Mouse (Mus musculus) olfactory bulb, adult 2 months (tissue): ENCODE data around the gene Zfp511. TPM values are rescaled to one million over a fixed set of nuclear protein-coding genes. Genes with fewer than 3 reads are reported as not detected.
A peak's percentile ranks its signal among the peaks of the same experiment; 100 is the strongest.

Source experiments
- H3K27ac ChIP-seq: fragments of 200-500 bp; 2 replicates; pipeline ENCODE4 v1.5.1; 2012; ENCODE audit warnings: low read depth, low read length; ENCODE audit not compliant: insufficient read depth
- H3K4me1 ChIP-seq: fragments of 200-500 bp; 2 replicates; pipeline ENCODE4 v1.6.1; 2012; ENCODE audit warnings: low read length; ENCODE audit not compliant: control insufficient read depth, insufficient read depth
- H3K4me3 ChIP-seq: fragments of 200-500 bp; 2 replicates; pipeline ENCODE4 v1.5.1; 2012; ENCODE audit warnings: mild to moderate bottlenecking, low read depth, low read length, moderate library complexity; ENCODE audit not compliant: insufficient read depth
- CTCF ChIP-seq: fragments of 200-500 bp; IDR thresholded peaks from 2 replicates; pipeline ENCODE4 v1.5.1; 2012; ENCODE audit warnings: low read depth, mild to moderate bottlenecking, low read length, moderate library complexity; ENCODE audit not compliant: insufficient read depth
- POLR2A ChIP-seq: fragments of 200-500 bp; IDR thresholded peaks from 2 replicates; pipeline ENCODE4 v1.6.1; 2012; ENCODE audit warnings: mild to moderate bottlenecking, low read depth, low read length, moderate library complexity; ENCODE audit not compliant: insufficient read depth
- WGBS: fragments of 180-500 bp; shearing (Covaris S2); methylation state at CpG from one replicate; pipeline ENCODE4 v1.1.7; 2018; 5-methylcytosine and 5-hydroxymethylcytosine counted together
- polyA plus RNA-seq: library from polyadenylated mRNA; stranded (reverse); fragments of >200 nt; gene quantifications from 2 replicates; pipeline ENCODE4 v1.2.4, GENCODE M21; 2012; ENCODE audit warnings: low replicate concordance; ENCODE audit not compliant: missing spikeins, insufficient read depth, insufficient read length

The Zfp511 gene
- polyA plus RNA-seq, 1 experiment = not detected

DNA sequence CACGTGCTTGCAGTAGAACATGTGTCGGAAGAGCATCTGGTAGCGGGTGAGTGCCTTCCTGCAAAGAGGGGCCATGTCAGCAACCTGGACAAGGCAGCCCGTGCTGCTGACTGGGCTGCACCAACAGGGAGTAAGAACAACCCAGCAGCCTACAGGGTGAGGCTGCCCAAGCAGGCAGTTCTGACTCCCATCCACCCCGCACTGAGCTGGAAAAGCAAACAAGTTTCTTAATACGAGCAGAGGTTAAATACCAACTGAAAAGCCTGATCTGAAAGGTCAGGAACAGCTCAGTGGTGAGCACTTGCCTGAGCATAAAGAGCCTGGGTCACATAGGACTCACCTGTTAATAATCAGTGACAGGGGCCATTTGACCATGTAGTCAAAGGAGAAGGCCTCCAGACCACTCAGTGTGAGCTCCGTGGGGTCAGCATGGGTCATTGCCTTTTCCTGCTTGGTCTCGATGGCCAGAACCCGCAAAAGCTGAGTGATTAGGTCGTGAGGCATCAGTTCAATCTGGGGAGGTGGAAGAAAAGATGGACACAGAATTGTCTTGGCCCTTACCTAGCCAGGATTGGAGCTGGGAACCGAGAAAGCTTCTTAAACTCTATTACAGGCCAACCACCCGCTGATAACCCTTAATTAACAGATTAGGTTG, 35.0 kb upstream of the Zfp511 start:
- H3K27ac ChIP-seq = no peak overlapping the region
- no peak overlapping the region for H3K4me3 ChIP-seq
- WGBS = 64% methylated on average over 12 of the region's 12 CpGs
- no peak for TF ChIP-seq POLR2A
- TF ChIP-seq CTCF = no peak
- no peaks in the 10 kb centered on the region for H3K4me1 ChIP-seq

DNA sequence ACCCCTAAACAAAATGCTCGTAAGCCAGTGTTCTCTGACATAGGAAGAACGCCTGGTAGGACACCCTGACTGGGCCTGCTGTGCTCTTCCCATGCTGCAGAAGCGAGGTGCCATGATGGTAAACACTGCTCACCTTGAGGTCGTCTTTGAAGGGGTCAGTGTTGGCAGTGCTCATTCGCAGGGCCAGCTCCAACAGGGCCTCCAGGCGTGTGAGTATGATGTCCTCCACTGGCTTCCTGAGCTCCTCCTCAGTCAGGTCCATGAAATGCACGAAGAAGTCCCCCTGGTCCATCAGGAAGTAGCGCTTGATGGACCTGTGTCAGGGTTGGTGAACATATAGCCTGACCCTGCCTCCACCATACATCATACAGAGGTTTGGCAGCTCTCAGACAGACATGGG, 31.5 kb upstream of the Zfp511 start:
- TF ChIP-seq CTCF = no peak
- 94% methylated on average over 8 of the region's 8 CpGs for WGBS
- Histone ChIP-seq H3K4me1 (no peaks in the 10 kb centered on the region), H3K27ac (no peak overlapping the region), H3K4me3 (no peak overlapping the region)

DNA sequence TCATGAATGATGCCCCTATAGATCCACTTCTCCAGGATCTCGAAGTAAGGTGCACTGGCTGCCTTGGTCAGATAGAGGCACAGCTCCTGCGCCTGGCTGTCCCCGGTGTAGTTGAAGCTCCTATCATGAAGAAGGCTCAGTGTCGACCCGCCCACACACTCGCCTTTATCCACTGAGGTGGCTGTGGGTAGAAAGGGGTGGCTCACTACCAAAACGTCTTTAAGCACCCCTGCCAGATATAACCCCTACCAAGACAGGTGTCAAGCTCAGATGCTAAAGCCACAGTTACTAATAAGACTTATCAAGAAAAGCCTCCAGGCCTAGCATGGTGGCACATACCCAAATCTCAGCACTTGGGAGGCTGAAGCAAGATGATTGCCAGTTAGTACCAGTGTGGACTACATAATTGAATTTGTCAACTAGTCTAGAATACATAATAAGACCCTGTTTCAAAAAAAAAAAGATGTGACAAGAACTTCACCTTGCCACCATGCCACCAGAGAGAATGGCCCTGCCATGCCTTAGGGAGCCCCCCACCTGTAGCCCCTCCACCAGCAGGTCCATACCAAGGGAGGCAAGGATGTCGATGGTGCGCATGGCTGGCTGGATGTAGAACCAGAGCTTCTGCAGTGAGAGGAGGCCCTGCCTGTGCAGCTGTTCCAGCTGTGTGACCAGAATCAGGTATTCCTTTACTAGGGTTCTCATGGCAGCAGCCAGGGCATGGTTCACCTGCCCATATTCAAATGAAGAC, 29.2 kb upstream of the Zfp511 start:
- Histone ChIP-seq H3K27ac (no peak overlapping the region), H3K4me3 (no peak overlapping the region), H3K4me1 (no peaks in the 10 kb centered on the region)
- TF ChIP-seq CTCF = no peak
- no peak for TF ChIP-seq POLR2A
- 92% methylated on average over 9 of the region's 9 CpGs for WGBS

DNA sequence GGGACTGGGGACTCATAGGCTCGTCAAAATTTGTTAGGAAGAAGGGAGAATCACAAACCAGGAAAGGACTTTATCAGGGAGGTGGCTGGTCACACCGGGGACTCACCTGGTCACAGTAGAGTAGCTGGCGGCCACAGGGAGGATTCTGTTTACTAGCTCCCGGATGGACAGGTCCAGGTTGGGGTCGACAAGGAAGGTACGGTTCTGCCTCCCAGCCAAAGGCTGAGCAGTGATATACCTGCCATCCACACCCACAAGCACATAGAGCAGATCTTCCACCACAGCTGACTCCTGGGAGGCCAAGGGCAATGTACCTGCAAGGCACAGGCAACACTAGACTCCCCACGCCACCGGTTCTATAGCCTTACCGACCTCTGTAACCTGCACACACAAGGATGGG, 28.4 kb upstream of the Zfp511 start:
- no peaks in the 10 kb centered on the region for H3K4me1 ChIP-seq
- TF ChIP-seq CTCF (no peak), POLR2A (no peak)
- 97% methylated on average over 9 of the region's 9 CpGs for WGBS
- H3K27ac ChIP-seq = no peak overlapping the region
- H3K4me3 ChIP-seq = no peak overlapping the region

DNA sequence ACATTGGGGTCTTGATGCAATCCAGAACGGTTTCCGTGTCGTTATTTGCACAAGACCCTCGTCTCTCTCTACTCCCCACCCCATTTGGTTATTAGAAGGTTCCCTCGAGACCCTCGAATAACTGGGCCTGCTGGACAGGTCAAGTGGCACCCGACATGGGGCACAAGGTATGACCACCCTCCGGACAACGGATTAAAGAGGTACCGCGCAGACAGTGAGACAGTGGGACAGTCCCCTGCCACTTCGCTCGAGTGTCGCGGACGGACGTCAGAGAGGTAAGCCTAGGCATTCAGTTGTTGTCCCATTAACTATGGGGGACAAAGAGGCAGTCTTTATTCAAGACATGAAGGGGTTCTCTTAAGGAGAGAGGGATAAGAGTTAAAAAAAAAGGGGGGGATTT, 24.9 kb upstream of the Zfp511 start:
- H3K4me1 ChIP-seq = no peaks in the 10 kb centered on the region
- no peak overlapping the region for H3K4me3 ChIP-seq
- TF ChIP-seq POLR2A = no peak
- no peak for TF ChIP-seq CTCF
- no peak overlapping the region for H3K27ac ChIP-seq
- WGBS = 96% methylated on average over 17 of the region's 17 CpGs

DNA sequence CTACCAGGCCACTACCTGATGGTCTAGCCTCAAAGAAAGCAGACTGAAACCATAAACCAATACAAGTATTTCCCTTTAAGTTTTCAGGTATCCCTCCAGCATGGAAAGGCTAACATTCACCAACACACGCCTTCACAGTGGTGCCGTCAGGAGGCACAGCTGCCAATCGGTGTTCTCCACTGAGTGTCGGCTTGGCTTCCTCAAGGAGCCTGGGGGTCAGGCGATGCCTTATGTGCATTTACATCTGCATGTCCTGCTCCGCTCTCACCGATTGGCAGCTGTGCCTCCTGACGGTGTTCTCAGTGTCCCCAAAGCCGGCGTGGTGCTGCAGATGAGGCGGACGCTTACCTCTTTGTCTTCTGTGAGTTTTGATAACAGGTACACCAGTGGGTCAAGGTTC, 4.4 kb upstream of the Zfp511 start:
- TF ChIP-seq POLR2A = no peak
- TF ChIP-seq CTCF = no peak
- peaks cover 3% of the 10 kb centered on the region; the same call in 1 of the 2 replicates for H3K4me1 ChIP-seq
- no peak overlapping the region for H3K4me3 ChIP-seq
- WGBS = 95% methylated on average over 12 of the region's 12 CpGs
- no peak overlapping the region for H3K27ac ChIP-seq

DNA sequence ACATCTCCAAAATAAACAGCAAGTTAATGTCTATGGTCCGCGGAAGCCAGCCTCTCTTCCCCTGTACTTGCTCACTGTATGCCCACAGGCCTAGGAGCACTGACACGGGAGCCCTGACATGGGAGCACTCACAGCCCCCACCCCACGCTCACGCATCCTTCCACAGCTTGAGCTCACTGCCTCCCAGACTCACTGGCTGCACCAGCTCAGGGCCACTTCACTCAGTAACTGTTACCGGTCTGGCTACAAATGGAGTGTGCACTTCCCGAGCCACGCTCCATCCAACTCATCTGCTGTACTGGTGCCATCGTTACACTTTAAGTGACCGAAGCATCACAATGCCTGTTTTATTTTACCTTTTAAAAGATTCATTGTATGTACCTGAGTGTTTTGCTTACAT, 3.8 kb upstream of the Zfp511 start:
- 93% methylated on average over 10 of the region's 10 CpGs for WGBS
- TF ChIP-seq POLR2A (no peak), CTCF (no peak)
- Histone ChIP-seq H3K4me3 (no peak overlapping the region), H3K27ac (no peak overlapping the region), H3K4me1 (peaks cover 9% of the 10 kb centered on the region)

DNA sequence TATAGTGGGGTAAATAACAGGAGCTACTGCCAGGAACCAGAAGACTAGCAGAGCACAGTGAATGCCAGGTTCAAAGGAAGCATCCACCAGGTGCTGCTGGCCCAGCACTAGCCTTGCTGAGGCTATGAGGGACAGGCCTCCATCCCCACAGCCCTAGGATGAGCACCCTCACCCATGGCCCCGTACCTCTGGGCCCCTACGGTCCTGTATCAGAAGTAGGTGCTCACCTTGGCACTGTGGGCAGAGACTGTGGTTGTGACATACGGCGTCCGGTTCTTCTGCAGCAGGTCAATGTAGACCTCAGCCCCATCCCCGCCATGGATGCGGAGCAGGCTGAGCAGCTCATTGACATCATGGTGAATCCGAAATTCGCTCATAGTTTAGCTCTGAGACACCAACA, 2.8 kb upstream of the Zfp511 start:
- no peak overlapping the region for H3K27ac ChIP-seq
- TF ChIP-seq CTCF = no peak
- no peak for TF ChIP-seq POLR2A
- no peak overlapping the region for H3K4me3 ChIP-seq
- peaks cover 12% of the 10 kb centered on the region for H3K4me1 ChIP-seq
- 97% methylated on average over 9 of the region's 9 CpGs for WGBS

DNA sequence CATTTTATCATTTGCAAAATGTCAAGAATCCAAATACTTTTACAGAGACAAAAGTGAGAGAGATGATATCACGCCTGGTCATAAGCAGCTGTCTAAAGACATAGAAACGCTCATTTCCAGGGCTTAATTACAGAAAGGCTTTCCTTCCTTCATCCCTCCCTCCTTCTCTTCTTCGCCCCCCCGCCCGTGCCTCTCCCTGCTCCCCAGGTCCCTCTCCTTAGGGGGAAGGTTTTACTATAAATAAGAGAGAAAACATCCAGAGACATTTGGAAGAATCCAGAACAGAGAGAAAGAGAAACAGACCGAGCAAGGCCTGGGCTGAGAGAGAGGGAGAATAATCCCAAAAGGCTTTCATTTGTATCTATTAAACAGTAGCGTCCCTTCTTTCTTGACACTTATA, 735 bp upstream of the Zfp511 start:
- H3K4me1 ChIP-seq = peaks cover 12% of the 10 kb centered on the region
- no peak overlapping the region for H3K27ac ChIP-seq
- peak overlapping the region; percentile 86 for H3K4me3 ChIP-seq
- 10% methylated on average over 7 of the region's 7 CpGs for WGBS
- TF ChIP-seq CTCF = no peak
- no peak for TF ChIP-seq POLR2A

DNA sequence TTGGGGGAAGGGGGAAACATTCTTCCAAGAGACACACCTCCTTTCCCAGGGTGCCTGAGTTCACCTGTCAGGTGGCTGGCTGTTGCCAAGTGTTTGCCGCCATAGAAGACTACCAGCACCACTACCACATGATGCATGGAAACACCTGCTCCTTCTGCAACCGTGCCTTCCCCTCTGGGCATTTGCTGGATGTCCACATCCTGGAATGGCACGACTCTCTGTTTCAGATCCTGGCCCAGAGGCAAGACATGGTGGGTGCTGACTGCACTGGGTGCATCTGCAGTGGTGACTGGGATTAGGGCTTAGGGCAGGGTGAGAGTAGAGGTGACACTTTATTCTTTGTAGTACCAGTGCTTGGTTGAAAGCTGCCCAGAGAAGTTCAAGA, 972 bp downstream of the Zfp511 start:
- TF ChIP-seq POLR2A (no peak), CTCF (no peak)
- Histone ChIP-seq H3K4me1 (peaks cover 12% of the 10 kb centered on the region), H3K4me3 (peak overlapping the region; percentile 86), H3K27ac (no peak overlapping the region)
- 40% methylated on average over 3 of the region's 3 CpGs for WGBS
